Mouse (Mus musculus) liver, embryonic 14.5 days (tissue): ENCODE measurements at regions not wholly inside any gene's neighbourhood (a gene's known extent, or its start where the extent isn't known, plus 50 kb on each side); places are given as distances from the start of the nearest gene placed in this dataset.

Source experiments
- CTCF ChIP-seq: IDR thresholded peaks from 2 replicates; pipeline ENCODE4 v1.5.1; 2016; ENCODE audit warnings: antibody characterized with exemption, low read depth, control low read depth
- EP300 ChIP-seq: IDR thresholded peaks from 2 replicates; pipeline ENCODE4 v1.6.1; 2016; ENCODE audit warnings: antibody characterized with exemption, low read depth

GRCm38 (mm10) chr4:39644849-39645248 is 194.8 kb downstream of the 1700009N14Rik start:
- TF ChIP-seq EP300: no peak
- TF ChIP-seq CTCF: no peak
